Mouse (Mus musculus): Measurements from ENCODE around the gene Pwwp2b. TPM values are rescaled to one million over a fixed set of nuclear protein-coding genes. Genes with fewer than 3 reads are reported as not detected.

Gene Pwwp2b
- polyA plus RNA-seq (2012; rRNA removed) = 3.5 and 4.2 TPM in 2 replicates

GRCm38 (mm10) chr7:139247881-139248614 is at the start of gene Pwwp2b:
Pwwp2b (plus strand) TSS chr7:139248482.

DNA sequence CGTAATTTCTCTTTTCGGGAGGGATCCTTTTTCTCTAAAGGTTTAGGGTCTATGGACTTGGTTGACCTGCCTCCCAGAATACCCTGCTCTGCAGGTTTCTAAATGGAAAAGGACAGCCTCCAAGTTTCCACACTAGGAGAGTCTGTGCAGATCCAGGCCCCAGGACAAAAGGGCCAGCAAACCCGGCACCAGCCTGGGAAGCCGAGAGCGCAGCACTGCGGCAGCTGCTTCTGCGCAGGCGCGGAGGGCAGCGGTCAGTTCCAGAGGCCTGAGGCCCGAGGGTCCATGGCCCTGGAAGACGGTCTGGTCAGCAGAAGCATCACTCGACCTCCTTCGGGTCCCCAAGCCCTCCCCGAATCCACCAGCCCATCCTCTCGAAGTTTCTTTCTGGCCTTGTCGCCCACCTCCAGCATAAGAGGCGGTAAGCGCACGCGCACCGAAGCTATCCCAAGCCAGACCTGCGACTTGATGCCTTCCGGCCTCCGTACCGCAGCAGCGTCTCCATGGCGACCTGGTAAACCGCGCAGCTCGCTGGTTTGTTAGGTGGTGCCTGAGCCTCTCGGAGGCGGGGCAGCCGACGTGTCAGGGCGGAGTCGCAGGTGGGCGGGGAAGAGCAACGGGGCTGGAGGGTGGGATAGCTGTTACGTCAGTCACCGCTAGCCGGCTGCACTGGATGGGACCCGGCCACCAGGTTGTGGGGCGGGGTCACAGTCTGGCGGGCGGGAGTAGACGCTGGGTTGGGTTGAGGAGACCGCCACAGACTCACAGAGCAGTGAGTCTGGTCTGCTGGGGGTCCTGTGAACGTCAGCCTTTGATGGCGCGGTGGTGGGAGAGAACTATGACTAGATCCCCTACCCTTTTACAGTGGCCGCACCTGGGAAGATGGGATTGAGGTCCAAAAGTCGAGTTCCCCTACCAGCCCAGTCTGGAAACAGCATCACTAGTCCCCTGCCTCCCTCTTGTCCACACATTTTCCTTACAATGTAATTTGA is 35.2 kb upstream of the Pwwp2b start, which contains the start of the genes Lrrc27 and Stk32c:
Gene Lrrc27 (plus strand): TSS at position 235 of the 992 bp plus-strand sequence.
Gene Stk32c (minus strand): TSS at position 554 of the 992 bp plus-strand sequence.

Other genes starting within 250 kb of the Pwwp2b start
- 166 and 167 TPM in 2 replicates for gene Dpysl4, start 162.5 kb upstream of the Pwwp2b start, polyA plus RNA-seq (2012; rRNA removed)
- gene Lrrc27, start 35.5 kb upstream of the Pwwp2b start, polyA plus RNA-seq (2012; rRNA removed) = 8.4 and 9.0 TPM in 2 replicates
- 23.0 and 23.8 TPM in 2 replicates for gene Stk32c, start 35.2 kb upstream of the Pwwp2b start, polyA plus RNA-seq (2012; rRNA removed)
- gene Inpp5a, start 140.6 kb downstream of the Pwwp2b start, polyA plus RNA-seq (2012; rRNA removed) = 11.0 and 14.0 TPM in 2 replicates